Mouse (Mus musculus): ENCODE results near the gene Ass1. TPM values are rescaled to one million over a fixed set of nuclear protein-coding genes. Genes with fewer than 3 reads are reported as not detected.
A peak's percentile ranks its signal among the peaks of the same experiment; 100 is the strongest.

Ass1 gene
- polyA plus RNA-seq, 1 experiment: 43.7 TPM

- TF ChIP-seq CTCF (IDR thresholded peaks at IDR 0.05; ENCODE audit: control insufficient read depth, insufficient read depth, low read length) (no peak), POLR2A (IDR thresholded peaks at IDR 0.05; ENCODE audit: borderline replicate concordance, control insufficient read depth, low read depth, low read length) (no peak)
- peak overlapping the region; percentile 42 for H3K27ac ChIP-seq (ENCODE audit: control insufficient read depth, insufficient read depth, low read depth, low read length, poor library complexity)
- WGBS: 13% methylated on average over 19 of the region's 19 CpGs
- H3K4me1 ChIP-seq (ENCODE audit: control insufficient read depth, insufficient read depth, low read length): no peaks in the 10 kb centered on the region; the same call in 1 of the 2 replicates
- H3K4me3 ChIP-seq (replicated peaks; ENCODE audit: control insufficient read depth, low read depth, low read length): peak overlapping the region; percentile 51
Observed at GRCm38 (mm10) chr2:31470683-31471385, 827 bp downstream of the Ass1 start.

DNA sequence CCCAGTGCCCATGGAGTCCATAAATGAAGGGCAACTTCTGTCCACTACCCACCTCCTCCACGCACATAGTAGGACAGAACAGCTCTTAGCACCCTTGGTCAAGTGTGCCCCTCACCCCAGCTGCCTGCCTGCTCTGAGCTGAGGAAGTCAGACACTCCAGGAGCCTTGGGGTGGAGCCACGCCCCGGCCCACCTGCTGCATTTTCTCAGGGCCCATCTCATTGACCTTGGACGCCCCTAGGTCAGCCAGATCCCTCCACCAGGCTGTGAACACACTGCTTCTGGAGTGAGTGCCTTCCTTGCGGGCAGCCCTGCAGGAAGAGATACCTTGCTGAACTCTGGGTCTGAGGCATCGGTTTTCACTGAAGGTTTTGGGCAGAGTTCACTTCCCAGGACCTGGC is 1.6 kb downstream of the Ass1 start:
- TF ChIP-seq CTCF (IDR thresholded peaks at IDR 0.05; ENCODE audit: control insufficient read depth, insufficient read depth, low read length) (no peak), POLR2A (IDR thresholded peaks at IDR 0.05; ENCODE audit: borderline replicate concordance, control insufficient read depth, low read depth, low read length) (no peak)
- no peaks in the 10 kb centered on the region; the same call in 1 of the 2 replicates for H3K4me1 ChIP-seq (ENCODE audit: control insufficient read depth, insufficient read depth, low read length)
- H3K4me3 ChIP-seq (replicated peaks; ENCODE audit: control insufficient read depth, low read depth, low read length): no peak overlapping the region
- H3K27ac ChIP-seq (ENCODE audit: control insufficient read depth, insufficient read depth, low read depth, low read length, poor library complexity): no peak overlapping the region
- WGBS: 79% methylated on average over 6 of the region's 6 CpGs

GRCm38 (mm10) chr2:31472406-31473065 is 2.5 kb downstream of the Ass1 start:
- no peaks in the 10 kb centered on the region; the same call in 1 of the 2 replicates for H3K4me1 ChIP-seq (ENCODE audit: control insufficient read depth, insufficient read depth, low read length)
- WGBS: 43% methylated on average over 10 of the region's 10 CpGs
- no peak overlapping the region for H3K4me3 ChIP-seq (replicated peaks; ENCODE audit: control insufficient read depth, low read depth, low read length)
- H3K27ac ChIP-seq (ENCODE audit: control insufficient read depth, insufficient read depth, low read depth, low read length, poor library complexity): no peak overlapping the region
- TF ChIP-seq POLR2A (IDR thresholded peaks at IDR 0.05; ENCODE audit: borderline replicate concordance, control insufficient read depth, low read depth, low read length) (no peak), CTCF (IDR thresholded peaks at IDR 0.05; ENCODE audit: control insufficient read depth, insufficient read depth, low read length) (peak; percentile 25; the same call in 1 of the 2 replicates)

DNA sequence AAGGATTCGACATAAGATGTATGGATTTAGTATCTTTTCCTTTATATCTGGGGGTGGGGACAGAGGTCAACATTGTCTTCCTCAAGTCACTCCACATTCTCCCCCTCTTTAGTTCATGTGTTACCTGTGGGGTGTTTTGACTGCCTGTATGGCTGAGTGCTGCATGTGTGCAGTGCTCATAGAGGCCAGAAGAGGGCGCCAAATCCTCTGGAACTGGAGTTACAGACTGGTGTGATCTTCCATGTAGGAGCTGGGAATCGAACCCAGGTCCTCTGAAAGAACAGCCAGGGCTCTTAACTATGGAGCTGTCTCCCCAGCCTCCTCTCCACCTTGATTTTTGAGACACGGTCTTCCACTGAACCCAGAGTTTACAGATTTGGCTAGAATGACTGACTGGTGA is 3.9 kb downstream of the Ass1 start:
- H3K4me3 ChIP-seq (replicated peaks; ENCODE audit: control insufficient read depth, low read depth, low read length): no peak overlapping the region
- H3K4me1 ChIP-seq (ENCODE audit: control insufficient read depth, insufficient read depth, low read length): no peaks in the 10 kb centered on the region; the same call in 1 of the 2 replicates
- no peak for TF ChIP-seq POLR2A (IDR thresholded peaks at IDR 0.05; ENCODE audit: borderline replicate concordance, control insufficient read depth, low read depth, low read length)
- TF ChIP-seq CTCF (IDR thresholded peaks at IDR 0.05; ENCODE audit: control insufficient read depth, insufficient read depth, low read length): peak; percentile 63
- no peak overlapping the region for H3K27ac ChIP-seq (ENCODE audit: control insufficient read depth, insufficient read depth, low read depth, low read length, poor library complexity)
- WGBS: 76% methylated on average over 4 of the region's 4 CpGs

DNA sequence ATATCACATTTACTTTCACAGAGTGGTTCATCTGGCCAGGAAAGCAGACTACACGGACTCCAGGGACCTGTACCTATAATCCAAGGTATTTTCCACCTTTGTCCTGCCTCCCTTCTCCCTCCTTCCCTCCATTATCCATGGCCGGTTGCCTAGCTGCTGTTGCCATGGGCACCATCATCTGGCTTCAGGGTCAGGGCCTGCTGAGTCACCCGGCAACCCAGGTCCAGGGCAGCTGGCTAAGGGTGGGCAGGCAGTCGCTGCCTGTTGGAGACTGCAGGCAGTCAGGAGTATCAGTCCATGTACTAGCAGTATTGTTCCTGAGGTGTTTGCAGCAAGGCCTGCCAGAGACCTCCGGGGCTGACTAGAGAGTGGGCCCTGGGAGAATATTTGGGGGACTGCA is 4.7 kb downstream of the Ass1 start:
- WGBS: 79% methylated on average over 5 of the region's 5 CpGs
- TF ChIP-seq CTCF (IDR thresholded peaks at IDR 0.05; ENCODE audit: control insufficient read depth, insufficient read depth, low read length): no peak
- TF ChIP-seq POLR2A (IDR thresholded peaks at IDR 0.05; ENCODE audit: borderline replicate concordance, control insufficient read depth, low read depth, low read length): no peak

GRCm38 (mm10) chr2:31476107-31476820 is 6.3 kb downstream of the Ass1 start:
- no peak for TF ChIP-seq POLR2A (IDR thresholded peaks at IDR 0.05; ENCODE audit: borderline replicate concordance, control insufficient read depth, low read depth, low read length)
- TF ChIP-seq CTCF (IDR thresholded peaks at IDR 0.05; ENCODE audit: control insufficient read depth, insufficient read depth, low read length): no peak
- Histone ChIP-seq H3K27ac (ENCODE audit: control insufficient read depth, insufficient read depth, low read depth, low read length, poor library complexity) (no peak overlapping the region), H3K4me1 (ENCODE audit: control insufficient read depth, insufficient read depth, low read length) (no peaks in the 10 kb centered on the region), H3K4me3 (replicated peaks; ENCODE audit: control insufficient read depth, low read depth, low read length) (no peak overlapping the region)
- 84% methylated on average over 10 of the region's 10 CpGs for WGBS

More for the DNA sequence above, 4.7 kb downstream of the Ass1 start:
- Histone ChIP-seq H3K27ac (ENCODE audit: control insufficient read depth, insufficient read depth, low read depth, low read length, poor library complexity) (no peak overlapping the region), H3K4me1 (ENCODE audit: control insufficient read depth, insufficient read depth, low read length) (no peaks in the 10 kb centered on the region; the same call in 1 of the 2 replicates), H3K4me3 (replicated peaks; ENCODE audit: control insufficient read depth, low read depth, low read length) (no peak overlapping the region)

- H3K27ac ChIP-seq (ENCODE audit: control insufficient read depth, insufficient read depth, low read depth, low read length, poor library complexity): no peak overlapping the region
- no peak for TF ChIP-seq CTCF (IDR thresholded peaks at IDR 0.05; ENCODE audit: control insufficient read depth, insufficient read depth, low read length)
- no peak for TF ChIP-seq POLR2A (IDR thresholded peaks at IDR 0.05; ENCODE audit: borderline replicate concordance, control insufficient read depth, low read depth, low read length)
- WGBS: 74% methylated on average over 12 of the region's 12 CpGs
- H3K4me1 ChIP-seq (ENCODE audit: control insufficient read depth, insufficient read depth, low read length): no peaks in the 10 kb centered on the region
- no peak overlapping the region for H3K4me3 ChIP-seq (replicated peaks; ENCODE audit: control insufficient read depth, low read depth, low read length)
Observed at GRCm38 (mm10) chr2:31477234-31478161, 7.5 kb downstream of the Ass1 start.

Data from bone marrow, adult 2 months (tissue).